Mouse (Mus musculus): ENCODE measurements around the gene Phldb1.

- TF ChIP-seq POLR2A (IDR thresholded peaks at IDR 0.05; ENCODE audit: borderline replicate concordance, control insufficient read depth, low read depth, low read length), result no peak
- TF ChIP-seq CTCF (IDR thresholded peaks at IDR 0.05; ENCODE audit: control insufficient read depth, insufficient read depth, low read length), result no peak
Observed at GRCm38 (mm10) chr9:44647656-44648055, 87.3 kb downstream of the Phldb1 start.

Measured in bone marrow, adult 2 months (tissue).